Mouse (Mus musculus) C2C12 (cell line): ENCODE data around the gene Gm7102.

ENCODE experiments used
- CEBPB ChIP-seq: IDR thresholded peaks from one replicate; pipeline ENCODE4 v1.6.1; 2011; ENCODE audit warnings: low read depth, mild to moderate bottlenecking, control low read depth, moderate library complexity
- CTCF ChIP-seq: IDR thresholded peaks from one replicate; pipeline ENCODE4 v1.5.1; 2011; ENCODE audit not compliant: control insufficient read depth, insufficient read depth, insufficient read length
- FOSL1 ChIP-seq: IDR thresholded peaks from one replicate; pipeline ENCODE4 v1.8.0; 2011; ENCODE audit warnings: mild to moderate bottlenecking, low read length; ENCODE audit not compliant: poor library complexity, insufficient read depth, severe bottlenecking
- MAX ChIP-seq: IDR thresholded peaks from one replicate; pipeline ENCODE4 v1.6.1; 2011; ENCODE audit warnings: mild to moderate bottlenecking, control low read depth
- USF1 ChIP-seq: IDR thresholded peaks from one replicate; pipeline ENCODE4 v1.6.1; 2011; ENCODE audit warnings: low read depth, mild to moderate bottlenecking, control low read depth, moderate library complexity

GRCm38 (mm10) chr19:61151701-61152420 lies 24.2 kb downstream of the Gm7102 start:
- TF ChIP-seq CTCF (no peak), CEBPB (no peak), MAX (no peak), USF1 (no peak), FOSL1 (no peak)
